26 mouse cellular contexts compared by ENCODE assay signal in the genomic region with DNA sequence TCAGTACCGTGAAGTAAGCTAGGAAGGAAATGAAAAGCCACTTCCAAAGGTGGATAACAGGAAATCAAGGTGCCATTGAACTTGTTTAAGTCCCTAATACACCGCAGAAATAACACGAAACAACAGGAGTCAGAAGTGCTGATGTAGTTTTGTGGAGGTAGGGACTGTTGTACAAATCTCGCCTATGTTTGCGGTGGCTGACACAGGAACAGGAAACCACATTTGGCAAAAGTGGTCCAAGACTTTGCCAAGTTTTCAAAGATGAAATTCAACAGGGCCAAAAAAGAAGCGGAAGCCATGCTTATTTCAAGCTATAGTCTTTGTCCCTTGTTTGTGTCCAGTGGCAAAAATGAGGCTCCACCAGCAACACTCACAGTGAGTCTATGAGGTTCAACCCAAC.
"Had no signal": no experiment of that assay in that cellular context is flagged by ENCODE, and none has a peak within 500 bp of the region (broad histone marks: within the 10 kb centered on the region; RNA-seq: fewer than 3 reads in every experiment).

No protein-coding gene starts in this region.

- DNase-seq: gastrocnemius, adult 2 months; gastrocnemius, postnatal 10 days; gastrocnemius, postnatal 25 days; heart, adult 11 months; heart, adult 2 months; heart, postnatal 14 days; heart, postnatal 36 days; kidney, adult 18-20 months; kidney, adult 8-10 months; kidney, postnatal 10 days; kidney, postnatal 25 days; kidney, postnatal 4 days; liver; liver, embryonic 13.5 days had no signal

- H3K9me3 ChIP-seq: heart, embryonic 13.5 days; heart, embryonic 15.5 days; hindbrain, embryonic 12.5 days; intestine, embryonic 15.5 days; limb, embryonic 10.5 days; limb, embryonic 12.5 days; liver, embryonic 13.5 days had no signal

- H3K27me3 ChIP-seq: heart, embryonic 13.5 days; heart, embryonic 15.5 days; hindbrain, embryonic 12.5 days; intestine, embryonic 15.5 days; limb, embryonic 12.5 days; liver, embryonic 13.5 days had no signal

- ATAC-seq: hindbrain, embryonic 16.5 days; inflammation-experienced regulatory T-cells, adult 6 months; intestine, embryonic 15.5 days; intestine, postnatal 0 days had no signal

- H3K9ac ChIP-seq: heart, embryonic 13.5 days; heart, embryonic 15.5 days; hindbrain, embryonic 12.5 days; hindbrain, embryonic 14.5 days; intestine, embryonic 15.5 days; limb, embryonic 12.5 days; liver, embryonic 13.5 days had no signal

- H3K27ac ChIP-seq: gastrocnemius, adult 2 months; heart, adult 2 months; heart, embryonic 13.5 days; heart, embryonic 15.5 days; hindbrain, embryonic 12.5 days; hindbrain, embryonic 14.5 days; intestine, embryonic 15.5 days; layer of hippocampus, adult 2 months; left cerebral cortex, adult 2 months; limb, embryonic 10.5 days; limb, embryonic 12.5 days; liver, embryonic 13.5 days had no signal

- H3K36me3 ChIP-seq: heart, embryonic 13.5 days; heart, embryonic 15.5 days; hindbrain, embryonic 12.5 days; intestine, embryonic 15.5 days; limb, embryonic 10.5 days; limb, embryonic 12.5 days; liver, embryonic 13.5 days had no signal

- H3K4me1 ChIP-seq: heart, embryonic 13.5 days; heart, embryonic 15.5 days; hindbrain, embryonic 12.5 days; intestine, embryonic 15.5 days; limb, embryonic 12.5 days; liver, embryonic 13.5 days had no signal

- H3K4me3 ChIP-seq: gastrocnemius, adult 2 months; heart, adult 2 months; heart, embryonic 13.5 days; heart, embryonic 15.5 days; hindbrain, embryonic 12.5 days; intestine, embryonic 15.5 days; layer of hippocampus, adult 2 months; left cerebral cortex, adult 2 months; limb, embryonic 10.5 days; limb, embryonic 12.5 days; liver, embryonic 13.5 days had no signal
